Mouse (Mus musculus) MEL (cell line): ENCODE results near the gene Pld4. TPM values are rescaled to one million over a fixed set of nuclear protein-coding genes. Genes with fewer than 3 reads are reported as not detected.

Experiments
- DNase-seq: peaks from one replicate; pipeline ENCODE4 v3.0.0; 2011; ENCODE audit warnings: low read depth, low spot score
- H3K27ac ChIP-seq: 2 replicates; pipeline ENCODE4 v1.5.1; 2012; ENCODE audit warnings: low read depth, mild to moderate bottlenecking, control low read depth, low read length, moderate library complexity; ENCODE audit not compliant: control insufficient read depth
- H3K27me3 ChIP-seq, 2 experiments: fragments of 150-350 bp in 1 of 2; sonication (generic) in 1 of 2; 2 replicates each; pipeline ENCODE4 v1.6.1; 2012; ENCODE audit warnings: low read length in 2 of 2, mild to moderate bottlenecking in 2 of 2, improper control_type of control experiment in 1 of 2, moderate library complexity in 1 of 2; ENCODE audit not compliant: insufficient read depth in 2 of 2, control insufficient read depth in 1 of 2
- H3K36me3 ChIP-seq, 2 experiments: 2 replicates each; pipeline ENCODE4 v1.6.1; 2012 to 2014; ENCODE audit warnings: low read length in 2 of 2, improper control_type of control experiment in 1 of 2, inconsistent platforms in 1 of 2, mild to moderate bottlenecking in 1 of 2; ENCODE audit not compliant: insufficient read depth in 2 of 2, control insufficient read depth in 1 of 2
- H3K4me1 ChIP-seq, 2 experiments: fragments of 150-350 bp in 1 of 2; sonication (generic) in 1 of 2; 2 replicates each; pipeline ENCODE4 v1.6.1; 2012; ENCODE audit warnings: low read length in 2 of 2, improper control_type of control experiment in 1 of 2, mild to moderate bottlenecking in 1 of 2; ENCODE audit not compliant: insufficient read depth in 2 of 2, control insufficient read depth in 1 of 2
- H3K4me3 ChIP-seq, 2 experiments: fragments of 150-350 bp in 1 of 2; sonication (generic) in 1 of 2; 2 replicates each; pipeline ENCODE4 v1.5.1; 2012; ENCODE audit warnings: low read depth in 2 of 2, low read length in 2 of 2, mild to moderate bottlenecking in 2 of 2, moderate library complexity in 2 of 2, control low read depth in 1 of 2, improper control_type of control experiment in 1 of 2; ENCODE audit not compliant: control insufficient read depth in 1 of 2, insufficient read depth in 1 of 2
- H3K79me2 ChIP-seq: 2 replicates; pipeline ENCODE4 v1.6.1; 2012; ENCODE audit warnings: mild to moderate bottlenecking, low read length, moderate library complexity; ENCODE audit not compliant: control insufficient read depth, poor library complexity, insufficient read depth
- H3K9ac ChIP-seq: 2 replicates; pipeline ENCODE4 v1.6.1; 2012; ENCODE audit warnings: low read depth, mild to moderate bottlenecking, control low read depth, low read length, moderate library complexity; ENCODE audit not compliant: control insufficient read depth, poor library complexity, severe bottlenecking
- H3K9me3 ChIP-seq: fragments of 150-350 bp; sonication (generic); replicated peaks from 2 replicates; pipeline ENCODE4 v1.6.1; 2012; ENCODE audit warnings: mild to moderate bottlenecking, low read length, improper control_type of control experiment, moderate library complexity; ENCODE audit not compliant: insufficient read depth
- BHLHE40 ChIP-seq: IDR thresholded peaks from 2 replicates; pipeline ENCODE4 v1.6.1; 2012; ENCODE audit warnings: low read depth, mild to moderate bottlenecking, inconsistent platforms, low read length, improper control_type of control experiment, borderline replicate concordance
- CHD1 ChIP-seq: IDR thresholded peaks from 2 replicates; pipeline ENCODE4 v1.6.1; 2012; ENCODE audit warnings: low read depth, mild to moderate bottlenecking, inconsistent platforms, low read length, improper control_type of control experiment
- CHD2 ChIP-seq: IDR thresholded peaks from 2 replicates; pipeline ENCODE4 v1.6.1; 2011; ENCODE audit warnings: low read length, improper control_type of control experiment
- CTCF ChIP-seq, 3 experiments: IDR thresholded peaks in 2 of 3; conservative IDR thresholded peaks in 1 of 3; 2 replicates each; pipeline ENCODE4 v1.5.1; 2011 to 2012; ENCODE audit warnings: low read length in 3 of 3, low read depth in 2 of 3, mild to moderate bottlenecking in 2 of 3, improper control_type of control experiment in 1 of 3, inconsistent platforms in 1 of 3, mixed read lengths in 1 of 3, moderate library complexity in 1 of 3; ENCODE audit not compliant: control insufficient read depth in 1 of 3, insufficient read depth in 1 of 3, poor library complexity in 1 of 3, severe bottlenecking in 1 of 3
- E2F4 ChIP-seq: IDR thresholded peaks from 2 replicates; pipeline ENCODE4 v1.6.1; 2011; ENCODE audit warnings: low read depth, low read length, improper control_type of control experiment, borderline replicate concordance
- ELF1 ChIP-seq: IDR thresholded peaks from 2 replicates; pipeline ENCODE4 v1.6.1; 2014; ENCODE audit warnings: low read depth, mild to moderate bottlenecking, inconsistent platforms, low read length, improper control_type of control experiment, moderate library complexity
- EP300 ChIP-seq, 2 experiments: IDR thresholded peaks; 2 replicates each; pipeline ENCODE4 v1.6.1; 2011; ENCODE audit warnings: improper control_type of control experiment in 2 of 2, low read length in 2 of 2, low read depth in 1 of 2, mild to moderate bottlenecking in 1 of 2
- ETS1 ChIP-seq: IDR thresholded peaks from 2 replicates; pipeline ENCODE4 v1.6.1; 2012; ENCODE audit warnings: low read depth, mild to moderate bottlenecking, inconsistent platforms, low read length, improper control_type of control experiment, moderate library complexity
- GABPA ChIP-seq: IDR thresholded peaks from 2 replicates; pipeline ENCODE4 v1.6.1; 2012; ENCODE audit warnings: low read depth, mild to moderate bottlenecking, inconsistent platforms, low read length, improper control_type of control experiment, moderate library complexity
- GATA1 ChIP-seq: IDR thresholded peaks from 2 replicates; pipeline ENCODE4 v1.6.1; 2011; ENCODE audit warnings: low read depth, low read length, improper control_type of control experiment
- HCFC1 ChIP-seq: IDR thresholded peaks from 2 replicates; pipeline ENCODE4 v1.6.1; 2012; ENCODE audit warnings: low read depth, mild to moderate bottlenecking, inconsistent platforms, low read length, improper control_type of control experiment, moderate library complexity
- JUND ChIP-seq: IDR thresholded peaks from 2 replicates; pipeline ENCODE4 v1.6.1; 2011; ENCODE audit warnings: low read depth, mild to moderate bottlenecking, improper control_type of control experiment, low read length
- KAT2A ChIP-seq: conservative IDR thresholded peaks from 2 replicates; pipeline ENCODE4 v1.6.1; 2012; ENCODE audit warnings: low read depth, low read length, improper control_type of control experiment, inconsistent platforms
- MAFK ChIP-seq: IDR thresholded peaks from 2 replicates; pipeline ENCODE4 v1.6.1; 2011; ENCODE audit warnings: low read depth, mild to moderate bottlenecking, low read length, improper control_type of control experiment, borderline replicate concordance
- MAX ChIP-seq: IDR thresholded peaks from 2 replicates; pipeline ENCODE4 v1.6.1; 2011; ENCODE audit warnings: low read length, improper control_type of control experiment
- MAZ ChIP-seq: IDR thresholded peaks from 2 replicates; pipeline ENCODE4 v1.6.1; 2012; ENCODE audit warnings: low read depth, mild to moderate bottlenecking, inconsistent platforms, low read length, improper control_type of control experiment
- MEF2A ChIP-seq: IDR thresholded peaks from 2 replicates; pipeline ENCODE4 v1.6.1; 2014; ENCODE audit warnings: low read depth, mild to moderate bottlenecking, inconsistent platforms, low read length, improper control_type of control experiment; ENCODE audit not compliant: poor library complexity, insufficient replicate concordance, severe bottlenecking; ENCODE audit errors: extremely low read depth
- NELFE ChIP-seq: IDR thresholded peaks from 2 replicates; pipeline ENCODE4 v1.6.1; 2011; ENCODE audit warnings: low read depth, low read length, improper control_type of control experiment
- NRF1 ChIP-seq: IDR thresholded peaks from 2 replicates; pipeline ENCODE4 v1.6.1; 2014; ENCODE audit warnings: low read depth, mild to moderate bottlenecking, inconsistent platforms, low read length, improper control_type of control experiment, moderate library complexity; ENCODE audit not compliant: poor library complexity, insufficient read depth, severe bottlenecking
- POLR2A ChIP-seq, 2 experiments: IDR thresholded peaks; 2 replicates each; pipeline ENCODE4 v1.6.1; 2011 to 2012; ENCODE audit warnings: low read length in 2 of 2, mild to moderate bottlenecking in 2 of 2, control low read depth in 1 of 2, improper control_type of control experiment in 1 of 2, low read depth in 1 of 2, moderate library complexity in 1 of 2; ENCODE audit not compliant: control insufficient read depth in 1 of 2, insufficient read depth in 1 of 2, poor library complexity in 1 of 2
- POLR2AphosphoS2 ChIP-seq: IDR thresholded peaks from 2 replicates; pipeline ENCODE4 v1.6.1; 2011; ENCODE audit warnings: low read length, improper control_type of control experiment
- POLR2AphosphoS5 ChIP-seq: IDR thresholded peaks from 2 replicates; pipeline ENCODE4 v1.6.1; 2012; ENCODE audit warnings: low read depth, borderline replicate concordance, mild to moderate bottlenecking, inconsistent platforms, low read length, moderate library complexity, mixed read lengths
- RAD21 ChIP-seq: IDR thresholded peaks from 2 replicates; pipeline ENCODE4 v1.6.1; 2011; ENCODE audit warnings: mild to moderate bottlenecking, low read depth, low read length, improper control_type of control experiment
- RCOR1 ChIP-seq: IDR thresholded peaks from 2 replicates; pipeline ENCODE4 v1.6.1; 2012; ENCODE audit warnings: low read depth, mild to moderate bottlenecking, inconsistent platforms, low read length, improper control_type of control experiment
- SIN3A ChIP-seq: IDR thresholded peaks from 2 replicates; pipeline ENCODE4 v1.6.1; 2012; ENCODE audit warnings: low read length, improper control_type of control experiment, inconsistent platforms
- SMC3 ChIP-seq: IDR thresholded peaks from 2 replicates; pipeline ENCODE4 v1.6.1; 2011; ENCODE audit warnings: low read depth, low read length, improper control_type of control experiment
- TAL1 ChIP-seq: IDR thresholded peaks from 2 replicates; pipeline ENCODE4 v1.6.1; 2012; ENCODE audit warnings: mild to moderate bottlenecking, inconsistent platforms, low read length, moderate library complexity, mixed read lengths
- TBP ChIP-seq: IDR thresholded peaks from 2 replicates; pipeline ENCODE4 v1.8.0; 2011; ENCODE audit warnings: low read depth, low read length, improper control_type of control experiment
- TCF12 ChIP-seq: IDR thresholded peaks from 2 replicates; pipeline ENCODE4 v1.6.1; 2014; ENCODE audit warnings: low read depth, mild to moderate bottlenecking, inconsistent platforms, low read length, improper control_type of control experiment, moderate library complexity
- UBTF ChIP-seq: IDR thresholded peaks from 2 replicates; pipeline ENCODE4 v1.6.1; 2012; ENCODE audit warnings: low read depth, mild to moderate bottlenecking, inconsistent platforms, low read length, improper control_type of control experiment, moderate library complexity, borderline replicate concordance; ENCODE audit not compliant: insufficient read depth
- USF2 ChIP-seq, 2 experiments: IDR thresholded peaks; 2 replicates each; pipeline ENCODE4 v1.6.1; 2011 to 2012; ENCODE audit warnings: improper control_type of control experiment in 2 of 2, low read length in 2 of 2, borderline replicate concordance in 1 of 2, inconsistent platforms in 1 of 2, low read depth in 1 of 2, mild to moderate bottlenecking in 1 of 2; ENCODE audit not compliant: insufficient read depth in 1 of 2
- ZC3H11A ChIP-seq: IDR thresholded peaks from 2 replicates; pipeline ENCODE4 v1.6.1; 2012; ENCODE audit warnings: low read depth, mild to moderate bottlenecking, inconsistent platforms, low read length, improper control_type of control experiment
- ZKSCAN1 ChIP-seq: IDR thresholded peaks from 2 replicates; pipeline ENCODE4 v1.6.1; 2012; ENCODE audit warnings: low read depth, mild to moderate bottlenecking, inconsistent platforms, low read length, improper control_type of control experiment, moderate library complexity
- ZMIZ1 ChIP-seq: IDR thresholded peaks from 2 replicates; pipeline ENCODE4 v1.6.1; 2012; ENCODE audit warnings: low read depth, mild to moderate bottlenecking, inconsistent platforms, low read length, improper control_type of control experiment, moderate library complexity
- ZNF384 ChIP-seq: IDR thresholded peaks from 2 replicates; pipeline ENCODE4 v1.6.1; 2012; ENCODE audit warnings: low read depth, mild to moderate bottlenecking, inconsistent platforms, low read length, improper control_type of control experiment
- polyA plus RNA-seq, 2 experiments: library from polyadenylated mRNA; stranded (reverse) in 1 of 2; unstranded in 1 of 2; fragments of >175 nt in 1 of 2; fragments of >200 nt in 1 of 2; gene quantifications; 2 replicates each; pipeline versions ENCODE4 v1.2.1 to v1.2.4; 2012; ENCODE audit warnings: low replicate concordance in 2 of 2, low read depth in 1 of 2; ENCODE audit not compliant: insufficient read length in 2 of 2, insufficient read depth in 1 of 2, missing spikeins in 1 of 2
- total RNA-seq: library from RNA; depleted of rRNA; stranded (reverse); fragments of 300-350 nt; gene quantifications from 2 replicates; pipeline ENCODE4 v1.2.3, GENCODE M21; 2012

The Pld4 gene
- total and polyA plus RNA-seq, 3 experiments: 9.7 to 16.4 TPM; not detected in 1

DNA sequence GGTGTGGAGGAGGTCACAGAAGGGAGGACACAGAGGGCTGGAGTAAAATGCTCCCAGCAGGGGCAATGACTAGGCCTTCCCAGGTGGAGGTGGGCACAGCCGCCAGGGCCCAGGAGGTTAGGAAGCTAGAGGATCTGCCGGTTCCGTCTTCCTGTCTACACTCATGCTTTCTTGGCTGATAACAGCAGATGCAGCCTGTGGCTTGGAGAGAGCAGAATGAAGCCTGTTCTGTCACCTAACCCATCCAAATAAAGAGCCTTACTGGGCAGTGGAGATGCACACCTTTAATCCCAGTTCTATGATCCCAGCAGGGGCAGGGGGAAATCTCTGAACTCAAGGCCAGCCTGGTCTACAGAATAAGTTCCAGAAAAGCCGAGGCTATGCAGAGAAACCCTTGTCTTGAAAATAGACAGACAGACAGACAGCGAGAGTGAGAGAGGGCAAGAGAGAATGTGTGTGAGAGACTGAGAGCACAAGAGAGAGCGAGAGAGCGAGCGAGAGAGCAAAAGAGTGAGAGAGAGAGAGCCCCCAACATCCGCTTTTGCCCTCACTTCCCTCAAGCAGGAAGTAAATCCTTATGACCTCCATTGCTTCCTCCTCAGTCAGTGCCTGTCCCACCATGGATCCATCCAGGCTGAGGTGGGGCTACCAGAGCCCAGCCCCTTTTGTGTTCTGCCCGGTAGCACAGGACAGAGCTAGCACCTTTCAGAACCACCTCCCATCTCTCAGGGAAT, 38.9 kb downstream of the Pld4 start:
- peak; percentile 80 for DNase-seq
- Histone ChIP-seq H3K27ac (peak overlapping the region; percentile 45), H3K4me3 (peak overlapping the region; percentile 10 to 31), H3K36me3 (peaks cover 0 to 31% of the 10 kb centered on the region in 2 experiments; a peak in 2 of 4 replicates), H3K9ac (peak overlapping the region; percentile 27), H3K79me2 (no peaks in the 10 kb centered on the region; the same call in 1 of the 2 replicates), H3K4me1 (peaks cover 17 to 55% of the 10 kb centered on the region in 2 experiments), H3K9me3 (no peaks in the 10 kb centered on the region), H3K27me3 (peaks cover 0 to 2% of the 10 kb centered on the region in 2 experiments; a peak in 1 of 4 replicates)
- peak; percentile 56; the same call in 1 of the 2 replicates for TF ChIP-seq MAX
- no peak; the same call in 1 of the 2 replicates for TF ChIP-seq SIN3A
- no peak for TF ChIP-seq POLR2AphosphoS2
- 0 out of 2 replicates have a peak, but pooled peaks have one; percentile 5 for TF ChIP-seq KAT2A
- TF ChIP-seq CHD1: no peak
- TF ChIP-seq TCF12: peak; percentile 56
- peak; percentile 54; the same call in 1 of the 2 replicates for TF ChIP-seq ELF1
- TF ChIP-seq GATA1: peak; percentile 49; the same call in 1 of the 2 replicates
- TF ChIP-seq ZC3H11A: no peak
- TF ChIP-seq HCFC1: peak; percentile 68
- TF ChIP-seq RCOR1: 0 out of 2 replicates have a peak, but pooled peaks have one; percentile 5
- TF ChIP-seq RAD21: no peak
- no peak for TF ChIP-seq ZNF384
- TF ChIP-seq CHD2: peak; percentile 41; the same call in 1 of the 2 replicates
- TF ChIP-seq TAL1: 0 out of 2 replicates have a peak, but pooled peaks have one; percentile 15
- no peak for TF ChIP-seq E2F4
- TF ChIP-seq ZMIZ1: 0 out of 2 replicates have a peak, but pooled peaks have one; percentile 34
- no peak for TF ChIP-seq TBP
- TF ChIP-seq MAFK: no peak
- TF ChIP-seq GABPA: no peak
- TF ChIP-seq POLR2AphosphoS5: no peak
- TF ChIP-seq UBTF: no peak
- TF ChIP-seq CTCF (IDR thresholded peaks at IDR 0.05 in 2 of 3, conservative IDR thresholded peaks at IDR 0.05 in 1 of 3; ENCODE audit: control insufficient read depth in 1 of 3, insufficient read depth in 1 of 3, low read depth in 2 of 3, low read length in 3 of 3, poor library complexity in 1 of 3, severe bottlenecking in 1 of 3): no peak
- TF ChIP-seq ZKSCAN1: no peak
- TF ChIP-seq SMC3: peak; percentile 31
- TF ChIP-seq ETS1: no peak
- no peak for TF ChIP-seq NRF1
- TF ChIP-seq MAZ: no peak
- no peak for TF ChIP-seq MEF2A
- TF ChIP-seq JUND: peak; percentile 82
- TF ChIP-seq NELFE: peak; percentile 16
- no peak; the same call in 1 of the 2 replicates for TF ChIP-seq BHLHE40
- TF ChIP-seq EP300 (IDR thresholded peaks at IDR 0.05; ENCODE audit: low read depth in 1 of 2, low read length in 2 of 2): peak; percentile 24 to 33; a peak in 3 of 4 replicates
- TF ChIP-seq USF2 (IDR thresholded peaks at IDR 0.05; ENCODE audit: borderline replicate concordance in 1 of 2, insufficient read depth in 1 of 2, low read depth in 1 of 2, low read length in 2 of 2): no peak
- TF ChIP-seq POLR2A (IDR thresholded peaks at IDR 0.05; ENCODE audit: control insufficient read depth in 1 of 2, insufficient read depth in 1 of 2, low read depth in 1 of 2, low read length in 2 of 2, poor library complexity in 1 of 2): peak in 1 of 2 experiments; percentile 51; a peak in 1 of 4 replicates
